Mouse (Mus musculus): ENCODE data around the gene Phc2. TPM values are rescaled to one million over a fixed set of nuclear protein-coding genes. Genes with fewer than 3 reads are reported as not detected.

The Phc2 gene
- polyA plus RNA-seq, 1 experiment = 126 TPM

GRCm38 (mm10) chr4:128730271-128730670, 75.8 kb downstream of the Phc2 start:
- DNase-seq = no peak
- H3K4me1 ChIP-seq (ENCODE audit: control insufficient read depth, insufficient read depth, low read length) = peaks cover 37% of the 10 kb centered on the region
- WGBS = 26% methylated on average over 6 of the region's 6 CpGs
- no peak overlapping the region for H3K4me3 ChIP-seq (replicated peaks; ENCODE audit: extremely low read depth, low read depth, low read length)
- TF ChIP-seq POLR2A (IDR thresholded peaks at IDR 0.05; ENCODE audit: borderline replicate concordance, extremely low read depth, low read depth, low read length) (no peak), CTCF (IDR thresholded peaks at IDR 0.05; ENCODE audit: insufficient read depth, low read length) (no peak)

DNA sequence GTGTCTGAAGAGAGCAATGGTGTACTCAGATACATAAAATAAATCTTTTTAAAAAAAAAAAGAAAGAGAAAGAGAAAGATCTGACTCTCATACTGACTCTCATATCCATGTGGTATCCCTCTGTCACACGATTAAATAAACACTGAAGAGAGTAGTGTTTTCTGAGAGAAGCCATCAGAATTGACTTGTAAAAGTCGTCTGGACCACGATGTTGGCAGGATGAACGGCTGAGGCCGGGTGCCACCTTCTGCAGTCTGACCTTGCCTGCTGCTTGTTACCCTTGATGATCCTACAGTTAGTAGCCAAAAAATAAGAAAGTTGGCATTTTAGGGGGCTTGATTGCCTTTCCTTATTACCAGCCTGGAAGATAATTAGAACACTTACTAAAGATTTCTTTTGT, 78.3 kb downstream of the Phc2 start:
- DNase-seq = no peak
- 8% methylated on average over 5 of the region's 5 CpGs for WGBS
- Histone ChIP-seq H3K4me1 (ENCODE audit: control insufficient read depth, insufficient read depth, low read length) (peaks cover 54% of the 10 kb centered on the region), H3K4me3 (replicated peaks; ENCODE audit: extremely low read depth, low read depth, low read length) (no peak overlapping the region)
- no peak for TF ChIP-seq POLR2A (IDR thresholded peaks at IDR 0.05; ENCODE audit: borderline replicate concordance, extremely low read depth, low read depth, low read length)
- no peak for TF ChIP-seq CTCF (IDR thresholded peaks at IDR 0.05; ENCODE audit: insufficient read depth, low read length)

DNA sequence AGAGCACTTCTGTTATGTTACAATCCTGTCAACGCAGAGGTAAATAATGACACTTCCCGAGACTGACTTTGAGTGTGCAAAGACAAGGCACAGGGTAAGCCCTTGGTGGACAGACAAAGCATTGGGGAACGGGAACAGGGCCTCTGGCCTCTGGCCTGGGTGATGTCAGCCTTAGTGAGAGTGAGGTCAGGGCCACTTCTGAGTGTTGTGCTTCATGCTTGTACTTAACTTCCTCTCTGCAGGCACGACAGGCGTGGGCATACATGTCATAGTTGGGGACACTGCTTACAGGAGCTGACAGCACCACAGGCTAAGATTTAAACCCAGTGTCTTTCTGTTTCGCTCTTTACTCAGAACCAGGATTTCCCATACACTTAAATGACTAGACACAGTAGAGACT, 79.0 kb downstream of the Phc2 start:
- 10% methylated on average over 6 of the region's 6 CpGs for WGBS
- TF ChIP-seq CTCF (IDR thresholded peaks at IDR 0.05; ENCODE audit: insufficient read depth, low read length) (no peak), POLR2A (IDR thresholded peaks at IDR 0.05; ENCODE audit: borderline replicate concordance, extremely low read depth, low read depth, low read length) (no peak)
- no peak overlapping the region for H3K4me3 ChIP-seq (replicated peaks; ENCODE audit: extremely low read depth, low read depth, low read length)
- DNase-seq = peak; percentile 40
- peaks cover 59% of the 10 kb centered on the region for H3K4me1 ChIP-seq (ENCODE audit: control insufficient read depth, insufficient read depth, low read length)

GRCm38 (mm10) chr4:128734217-128734616, 79.7 kb downstream of the Phc2 start:
- H3K4me1 ChIP-seq (ENCODE audit: control insufficient read depth, insufficient read depth, low read length) = peaks cover 56% of the 10 kb centered on the region
- no peak overlapping the region for H3K4me3 ChIP-seq (replicated peaks; ENCODE audit: extremely low read depth, low read depth, low read length)
- WGBS = 5% methylated on average over 5 of the region's 5 CpGs
- DNase-seq = peak; percentile 68
- TF ChIP-seq POLR2A (IDR thresholded peaks at IDR 0.05; ENCODE audit: borderline replicate concordance, extremely low read depth, low read depth, low read length) (no peak), CTCF (IDR thresholded peaks at IDR 0.05; ENCODE audit: insufficient read depth, low read length) (no peak)

- no peak for DNase-seq
- 39% methylated on average over 18 of the region's 18 CpGs for WGBS
- H3K4me3 ChIP-seq (replicated peaks; ENCODE audit: extremely low read depth, low read depth, low read length) = no peak overlapping the region
- TF ChIP-seq CTCF (IDR thresholded peaks at IDR 0.05; ENCODE audit: insufficient read depth, low read length) (no peak), POLR2A (IDR thresholded peaks at IDR 0.05; ENCODE audit: borderline replicate concordance, extremely low read depth, low read depth, low read length) (no peak)
- H3K4me1 ChIP-seq (ENCODE audit: control insufficient read depth, insufficient read depth, low read length) = peaks cover 53% of the 10 kb centered on the region
These were observed 80.5 kb downstream of the Phc2 start for GRCm38 (mm10) chr4:128734721-128735671.

GRCm38 (mm10) chr4:128737137-128737589, 82.7 kb downstream of the Phc2 start:
- H3K4me1 ChIP-seq (ENCODE audit: control insufficient read depth, insufficient read depth, low read length) = peaks cover 49% of the 10 kb centered on the region
- H3K4me3 ChIP-seq (replicated peaks; ENCODE audit: extremely low read depth, low read depth, low read length) = no peak overlapping the region
- no peak for DNase-seq
- TF ChIP-seq POLR2A (IDR thresholded peaks at IDR 0.05; ENCODE audit: borderline replicate concordance, extremely low read depth, low read depth, low read length) (no peak), CTCF (IDR thresholded peaks at IDR 0.05; ENCODE audit: insufficient read depth, low read length) (no peak)
- 31% methylated on average over 6 of the region's 6 CpGs for WGBS

- no peak for DNase-seq
- TF ChIP-seq POLR2A (IDR thresholded peaks at IDR 0.05; ENCODE audit: borderline replicate concordance, extremely low read depth, low read depth, low read length) (no peak), CTCF (IDR thresholded peaks at IDR 0.05; ENCODE audit: insufficient read depth, low read length) (no peak)
- Histone ChIP-seq H3K4me3 (replicated peaks; ENCODE audit: extremely low read depth, low read depth, low read length) (no peak overlapping the region), H3K4me1 (ENCODE audit: control insufficient read depth, insufficient read depth, low read length) (peaks cover 48% of the 10 kb centered on the region)
- whole genome bisulfite sequencing = 59% methylated on average over 14 of the region's 14 CpGs
These were observed 83.5 kb downstream of the Phc2 start for GRCm38 (mm10) chr4:128737825-128738610.

GRCm38 (mm10) chr4:128740878-128741277, 86.4 kb downstream of the Phc2 start:
- 27% methylated on average over 1 of the region's 1 CpGs for whole genome bisulfite sequencing
- Histone ChIP-seq H3K4me3 (replicated peaks; ENCODE audit: extremely low read depth, low read depth, low read length) (no peak overlapping the region), H3K4me1 (ENCODE audit: control insufficient read depth, insufficient read depth, low read length) (peaks cover 27% of the 10 kb centered on the region)
- no peak for DNase-seq
- no peak for TF ChIP-seq POLR2A (IDR thresholded peaks at IDR 0.05; ENCODE audit: borderline replicate concordance, extremely low read depth, low read depth, low read length)
- TF ChIP-seq CTCF (IDR thresholded peaks at IDR 0.05; ENCODE audit: insufficient read depth, low read length) = no peak

- TF ChIP-seq POLR2A (IDR thresholded peaks at IDR 0.05; ENCODE audit: borderline replicate concordance, extremely low read depth, low read depth, low read length) (no peak), CTCF (IDR thresholded peaks at IDR 0.05; ENCODE audit: insufficient read depth, low read length) (no peak)
These were observed 87.4 kb downstream of the Phc2 start for GRCm38 (mm10) chr4:128741906-128742305.

More at GRCm38 (mm10) chr4:128741906-128742305, 87.4 kb downstream of the Phc2 start:
- no peak for DNase-seq
- 43% methylated on average over 5 of the region's 5 CpGs for WGBS
- Histone ChIP-seq H3K4me1 (ENCODE audit: control insufficient read depth, insufficient read depth, low read length) (peaks cover 20% of the 10 kb centered on the region), H3K4me3 (replicated peaks; ENCODE audit: extremely low read depth, low read depth, low read length) (no peak overlapping the region)
